Mouse (Mus musculus): ENCODE data around the gene Ephb2.

The Ephb2 gene

DNA sequence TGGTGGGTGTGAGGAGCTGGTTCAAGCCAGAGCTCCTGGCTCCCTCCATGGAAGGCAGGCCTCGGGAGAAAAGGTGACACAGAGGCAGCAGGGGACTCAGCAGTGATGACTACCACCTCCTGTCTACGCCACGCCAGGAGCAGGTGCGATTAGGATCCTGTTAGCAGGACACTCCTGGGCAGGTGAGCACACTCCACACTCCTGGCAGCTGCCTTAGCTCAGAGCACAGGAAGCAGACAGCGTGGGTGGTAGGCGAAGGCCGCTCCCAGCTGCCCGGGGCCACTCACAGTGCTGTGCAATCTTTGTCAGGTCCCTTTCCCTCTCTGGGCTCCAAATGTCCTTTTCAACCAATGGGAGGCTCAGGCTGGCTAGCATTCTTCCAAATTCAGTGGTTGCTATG is 34.3 kb downstream of the Ephb2 start:
- no peak for DNase-seq (ENCODE audit: low spot score)

DNA sequence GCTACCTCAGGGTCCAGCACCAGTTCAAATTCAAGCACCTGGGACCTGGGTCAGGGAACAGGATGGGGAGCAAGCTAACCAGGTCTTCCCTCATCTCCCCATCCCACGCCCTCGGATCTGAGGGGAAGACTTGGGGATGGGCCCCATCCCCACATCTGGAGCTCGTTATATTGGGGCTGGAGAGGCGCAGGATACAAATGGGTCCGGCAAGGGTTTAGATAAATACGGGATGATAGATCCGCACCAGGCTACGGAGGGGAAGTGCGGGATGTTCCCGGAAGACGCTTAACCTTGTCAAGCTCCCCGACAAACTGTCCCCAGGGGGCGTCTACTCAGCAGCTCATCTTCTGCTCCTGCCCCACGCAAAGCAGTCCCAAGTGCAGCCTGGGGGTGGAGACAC is 35.4 kb downstream of the Ephb2 start:
- DNase-seq (ENCODE audit: low spot score) = no peak

DNA sequence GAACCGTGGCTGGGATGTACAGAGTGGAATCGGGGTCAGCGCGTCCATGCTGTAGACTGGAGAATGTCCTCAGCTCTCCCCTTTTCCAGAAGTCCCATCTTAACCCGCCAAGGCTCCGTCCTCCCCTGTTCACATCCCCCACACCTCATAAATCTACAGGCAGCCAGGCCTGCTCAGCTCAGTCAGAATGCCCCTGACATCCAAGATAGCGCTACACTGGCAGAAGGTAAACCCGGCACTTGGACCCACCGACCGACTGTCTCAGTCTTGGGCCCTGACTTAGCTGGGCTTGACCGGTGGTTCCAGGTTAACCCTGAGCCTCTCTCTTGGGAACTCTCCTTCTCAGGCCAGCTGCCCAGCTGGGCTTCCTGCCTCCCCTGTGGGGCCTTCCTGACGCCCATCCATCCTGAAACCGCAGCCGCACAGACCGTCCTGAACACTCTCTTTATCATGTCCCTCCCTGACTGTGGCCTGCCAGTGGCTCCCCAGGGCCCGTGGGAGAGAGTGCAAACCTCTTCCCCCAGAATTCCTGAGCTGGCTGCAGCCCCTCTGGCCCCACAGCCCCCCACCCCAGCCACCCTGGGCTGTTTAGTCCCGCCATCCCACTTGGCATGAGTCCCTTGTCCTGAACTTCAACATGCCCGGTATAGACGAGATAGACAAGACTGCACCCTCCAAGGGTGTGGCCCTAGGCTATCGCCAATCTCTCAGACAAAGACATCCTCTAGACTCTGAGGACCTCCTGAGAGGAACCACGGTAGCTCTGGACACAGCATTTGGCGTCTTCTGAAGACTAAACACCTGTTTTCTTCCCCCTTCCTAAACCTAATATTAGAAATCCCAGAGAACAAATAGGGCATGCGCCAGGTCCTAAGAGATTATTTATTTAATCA is 37.9 kb downstream of the Ephb2 start:
- no peak for DNase-seq (ENCODE audit: low spot score)

- no peak for DNase-seq (ENCODE audit: low spot score)
Observed at GRCm38 (mm10) chr4:136793320-136793719, 42.5 kb downstream of the Ephb2 start.

DNA sequence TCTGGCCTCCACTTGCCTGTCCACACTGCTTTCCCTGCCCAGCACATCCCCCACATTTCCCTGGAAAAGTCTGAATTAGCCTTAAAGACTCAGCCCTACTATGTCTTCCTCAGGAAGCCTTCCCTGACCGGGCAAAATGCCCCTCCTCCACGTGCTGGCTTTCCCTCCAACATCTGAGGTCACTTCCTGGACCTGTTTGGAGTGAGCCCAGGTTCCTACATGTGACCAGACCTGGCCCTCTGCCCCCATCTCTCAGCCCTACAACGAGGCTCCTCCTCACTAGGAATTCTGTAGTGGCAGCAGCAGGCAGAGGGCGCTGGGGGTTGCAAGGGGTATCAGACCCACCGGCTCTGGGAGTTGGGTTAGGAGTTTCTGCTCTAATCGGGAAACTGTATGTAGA is 46.0 kb downstream of the Ephb2 start:
- DNase-seq (ENCODE audit: low spot score) = no peak

DNA sequence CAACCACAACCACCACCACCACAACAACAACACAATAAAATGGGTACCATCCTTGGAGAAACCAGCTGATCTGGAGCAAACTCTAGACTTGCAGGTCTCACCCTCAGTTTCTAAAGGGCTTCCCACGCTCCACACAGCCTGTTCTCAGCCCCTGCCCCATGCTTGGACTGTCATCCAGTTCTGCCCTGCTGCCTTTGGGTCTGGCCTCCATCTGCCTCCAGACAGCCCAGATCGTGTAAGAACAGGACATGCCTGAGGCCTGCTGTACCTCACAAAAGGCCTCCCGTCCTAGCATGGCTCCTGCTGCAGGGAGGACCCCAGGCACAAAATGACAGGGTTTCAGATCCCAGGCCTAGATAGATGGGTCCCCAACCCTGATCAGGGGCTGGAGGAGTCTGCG is 48.4 kb downstream of the Ephb2 start:
- no peak for DNase-seq (ENCODE audit: low spot score)

- no peak for DNase-seq (ENCODE audit: low spot score)
Observed at GRCm38 (mm10) chr4:136786453-136787276, 49.1 kb downstream of the Ephb2 start.

- DNase-seq (ENCODE audit: low spot score) = no peak
Observed at GRCm38 (mm10) chr4:136783552-136784150, 52.1 kb downstream of the Ephb2 start.

- DNase-seq (ENCODE audit: low spot score) = no peak
Observed at GRCm38 (mm10) chr4:136782579-136782925, 53.2 kb downstream of the Ephb2 start.

GRCm38 (mm10) chr4:136781868-136782578 is 53.8 kb downstream of the Ephb2 start:
- DNase-seq (ENCODE audit: low spot score) = no peak

DNA sequence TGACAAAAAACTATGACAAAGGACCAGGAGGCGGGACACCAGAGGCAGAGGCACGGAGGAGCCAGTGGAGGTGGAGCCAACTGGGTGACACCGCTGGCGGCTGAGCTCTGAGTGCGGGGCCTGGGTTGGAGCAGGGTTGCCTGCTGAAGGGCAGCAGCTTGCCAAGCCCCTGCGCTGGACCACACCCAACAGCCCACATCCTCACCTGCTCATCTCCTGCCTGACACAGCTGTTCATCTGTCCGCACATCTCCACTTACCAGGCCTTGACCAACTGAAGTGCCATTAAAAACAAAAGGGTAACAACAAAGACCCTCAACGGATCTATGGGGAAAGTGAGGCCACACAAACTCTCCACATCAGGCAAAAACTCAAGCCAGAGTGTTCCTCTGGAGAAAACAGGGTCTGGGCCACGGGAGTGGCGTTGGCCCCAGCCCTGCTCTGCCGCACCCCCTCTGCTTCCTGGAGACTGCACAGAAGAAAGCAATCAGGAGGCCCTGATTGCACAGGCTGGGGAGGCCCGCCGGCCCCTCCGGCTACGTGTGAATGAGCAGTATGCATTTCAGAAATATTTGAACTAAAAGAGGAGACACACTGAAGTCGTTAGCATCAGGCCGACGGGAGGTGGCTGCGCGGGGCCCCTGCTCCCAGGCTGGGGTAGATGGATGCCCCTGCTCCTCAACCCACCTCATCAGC is 55.4 kb downstream of the Ephb2 start:
- DNase-seq (ENCODE audit: low spot score) = no peak

DNA sequence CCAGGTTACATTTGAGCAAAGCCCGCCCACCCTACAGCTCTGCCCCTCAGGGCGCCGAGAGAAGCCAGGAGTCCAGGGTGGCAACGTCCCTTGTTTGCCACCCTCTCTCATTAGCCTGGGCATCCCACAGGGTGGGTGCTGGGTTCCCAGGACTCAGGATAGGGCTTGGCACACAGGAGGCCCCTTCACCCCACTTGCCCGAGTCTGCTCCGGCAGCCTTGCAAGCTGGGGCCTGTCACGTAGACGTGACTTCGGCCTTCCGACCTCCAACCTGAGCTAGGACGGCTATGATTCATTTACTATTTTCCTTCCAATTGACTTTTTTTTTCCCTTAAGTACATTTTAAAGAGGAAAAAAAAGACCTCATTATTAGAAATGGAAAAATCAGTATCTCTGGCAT is 56.6 kb downstream of the Ephb2 start:
- no peak for DNase-seq (ENCODE audit: low spot score)

DNA sequence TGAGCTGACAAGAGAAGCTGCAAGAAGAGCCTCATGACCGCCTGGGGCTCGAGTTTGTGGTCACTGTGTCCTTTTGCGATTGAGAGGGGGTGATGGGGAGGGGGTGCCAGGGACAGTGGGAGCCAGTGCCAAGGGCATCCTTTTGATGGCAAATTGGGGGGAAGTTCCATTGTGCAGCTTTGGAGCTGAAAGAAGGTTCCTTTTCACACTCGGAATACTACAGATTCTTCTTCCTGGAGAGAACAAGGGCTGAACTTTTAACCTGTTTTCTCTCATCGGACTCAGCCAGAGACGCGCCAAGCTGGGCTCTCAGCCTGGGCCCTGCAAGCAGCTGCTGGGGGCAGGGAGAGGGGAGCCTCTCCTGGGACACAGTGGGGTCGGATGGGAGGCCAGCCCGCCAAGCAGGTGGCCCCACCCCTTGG is 59.3 kb downstream of the Ephb2 start:
- no peak for DNase-seq (ENCODE audit: low spot score)

GRCm38 (mm10) chr4:136775903-136776302 is 59.9 kb downstream of the Ephb2 start:
- DNase-seq (ENCODE audit: low spot score) = no peak

DNA sequence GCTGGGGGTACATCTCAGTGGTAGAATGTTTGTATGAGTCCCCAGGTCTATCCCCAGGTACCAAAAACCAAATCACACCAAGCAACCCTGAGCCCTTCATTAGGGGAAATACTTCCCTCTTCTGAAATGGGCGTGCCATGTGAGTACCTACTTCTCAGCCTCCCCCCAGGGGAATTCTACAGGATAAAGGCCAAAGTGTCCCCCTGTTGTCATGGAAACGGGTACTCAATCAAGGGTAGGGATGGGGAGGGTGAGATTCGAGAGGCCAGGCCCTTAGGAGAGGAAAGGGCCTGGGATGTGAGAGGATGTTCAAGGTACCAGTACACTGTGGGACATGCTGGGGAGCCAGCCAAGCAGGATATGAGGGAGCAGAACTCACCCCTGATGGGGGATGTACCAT is 61.6 kb downstream of the Ephb2 start:
- no peak for DNase-seq (ENCODE audit: low spot score)

GRCm38 (mm10) chr4:136772952-136773584 is 62.7 kb downstream of the Ephb2 start:
- no peak for DNase-seq (ENCODE audit: low spot score)

DNA sequence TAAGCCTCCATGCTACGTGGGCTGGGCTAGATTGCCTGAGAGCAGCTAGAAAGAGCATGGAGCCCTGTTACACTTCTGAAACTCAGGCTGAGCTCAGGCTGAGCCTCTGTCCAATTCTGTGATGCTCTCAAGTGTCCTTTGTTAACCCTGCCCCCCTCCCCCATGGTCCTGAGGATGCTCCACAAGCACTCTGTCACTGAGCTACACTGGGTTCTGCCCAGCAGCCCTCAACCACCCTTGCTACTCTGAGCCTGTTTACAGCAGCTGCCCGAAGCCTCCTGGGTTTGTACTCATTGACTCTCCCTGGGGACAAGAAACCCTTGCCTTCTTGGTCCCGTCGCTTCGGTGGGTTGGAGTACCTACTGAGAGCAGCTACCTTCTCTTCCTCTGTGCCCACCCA is 63.5 kb downstream of the Ephb2 start:
- DNase-seq (ENCODE audit: low spot score) = no peak

- DNase-seq (ENCODE audit: low spot score) = no peak
Observed at GRCm38 (mm10) chr4:136770718-136771117, 65.1 kb downstream of the Ephb2 start.

GRCm38 (mm10) chr4:136768499-136768898 is 67.3 kb downstream of the Ephb2 start:
- DNase-seq (ENCODE audit: low spot score) = no peak

- DNase-seq (ENCODE audit: low spot score) = no peak
Observed at GRCm38 (mm10) chr4:136765080-136765479, 70.7 kb downstream of the Ephb2 start.

DNA sequence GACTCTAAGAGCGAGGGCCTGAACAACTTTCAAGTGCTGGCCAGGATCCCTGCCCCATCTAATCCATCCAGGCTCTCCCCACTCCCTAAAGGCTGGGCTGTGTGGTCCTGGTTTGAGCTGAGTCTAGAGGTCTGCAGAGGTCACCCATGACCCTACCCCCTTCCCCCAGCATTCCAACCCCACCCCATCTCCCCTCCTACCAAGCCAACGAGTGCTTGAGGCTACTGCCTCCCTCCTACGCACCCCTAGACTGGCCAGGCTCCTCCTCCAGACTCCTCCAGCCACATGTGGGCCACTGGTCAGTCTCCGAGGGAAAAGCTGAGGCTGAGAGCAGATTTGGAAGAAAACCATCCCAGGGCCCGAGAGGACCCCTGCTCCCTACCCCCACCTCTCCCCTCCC is 72.4 kb downstream of the Ephb2 start:
- DNase-seq (ENCODE audit: low spot score) = no peak
